Mouse (Mus musculus) G1E (cell line): ENCODE results near the gene Gdf11. TPM values are rescaled to one million over a fixed set of nuclear protein-coding genes. Genes with fewer than 3 reads are reported as not detected.

ENCODE experiments used
- ATAC-seq: 2 replicates; pipeline ENCODE4 v1.8.0; 2016; ENCODE audit warnings: mild to moderate bottlenecking; ENCODE audit not compliant: insufficient number of reproducible peaks, poor library complexity, low FRiP score, severe bottlenecking; ENCODE audit errors: extremely low read depth
- DNase-seq: peaks from one replicate; pipeline ENCODE4 v3.0.0; 2012; ENCODE audit warnings: low spot score
- H3K27me3 ChIP-seq: 2 replicates; pipeline ENCODE4 v1.6.1; 2012; ENCODE audit warnings: mild to moderate bottlenecking, low read length, inconsistent platforms; ENCODE audit not compliant: insufficient read depth
- H3K36me3 ChIP-seq: replicated peaks from 2 replicates; pipeline ENCODE3; 2012; ENCODE audit warnings: mild to moderate bottlenecking, inconsistent platforms
- H3K4me1 ChIP-seq: 2 replicates; pipeline ENCODE4 v1.6.1; 2012; ENCODE audit warnings: low read depth, low read length, inconsistent platforms, mixed read lengths; ENCODE audit not compliant: insufficient read depth
- H3K4me3 ChIP-seq: 2 replicates; pipeline ENCODE4 v1.5.1; 2012; ENCODE audit warnings: low read depth, mild to moderate bottlenecking, inconsistent platforms, low read length, moderate library complexity, mixed read lengths
- H3K9me3 ChIP-seq: replicated peaks from 2 replicates; pipeline ENCODE4 v1.6.1; 2012; ENCODE audit warnings: inconsistent platforms
- CTCF ChIP-seq: IDR thresholded peaks from 2 replicates; pipeline ENCODE4 v1.5.1; 2012; ENCODE audit warnings: low read depth, low read length, inconsistent platforms, mixed read lengths
- GATA1 ChIP-seq: IDR thresholded peaks from 2 replicates; pipeline ENCODE4 v1.6.1; 2012; ENCODE audit warnings: borderline replicate concordance, low read length, inconsistent platforms, mixed read lengths
- GATA2 ChIP-seq: IDR thresholded peaks from 2 replicates; pipeline ENCODE4 v1.6.1; 2012; ENCODE audit warnings: low read depth, low read length, inconsistent platforms, borderline replicate concordance
- POLR2AphosphoS5 ChIP-seq: IDR thresholded peaks from 2 replicates; pipeline ENCODE4 v1.6.1; 2012; ENCODE audit warnings: low read depth, low read length, inconsistent platforms; ENCODE audit not compliant: insufficient replicate concordance
- TAL1 ChIP-seq: conservative IDR thresholded peaks from 2 replicates; pipeline ENCODE4 v1.6.1; 2012; ENCODE audit warnings: low read depth, low read length, inconsistent platforms, mixed read lengths
- polyA plus RNA-seq: library from polyadenylated mRNA; stranded (reverse); fragments of >175 nt; gene quantifications from 2 replicates; pipeline ENCODE4 v1.2.3, GENCODE M21; 2012
- total RNA-seq, 2 experiments: library from RNA; stranded (forward) in 1 of 2; stranded (reverse) in 1 of 2; fragments of 200-1000 nt in 1 of 2; fragments of >200 nt in 1 of 2; fragmentation: Nextera tagmentation in 1 of 2; gene quantifications; 2 replicates each; pipeline ENCODE4 v1.2.3; 2014 to 2017

The Gdf11 gene
- total and polyA plus RNA-seq, 3 experiments, result under 0.01 to 0.02 TPM; not detected in 1

DNA sequence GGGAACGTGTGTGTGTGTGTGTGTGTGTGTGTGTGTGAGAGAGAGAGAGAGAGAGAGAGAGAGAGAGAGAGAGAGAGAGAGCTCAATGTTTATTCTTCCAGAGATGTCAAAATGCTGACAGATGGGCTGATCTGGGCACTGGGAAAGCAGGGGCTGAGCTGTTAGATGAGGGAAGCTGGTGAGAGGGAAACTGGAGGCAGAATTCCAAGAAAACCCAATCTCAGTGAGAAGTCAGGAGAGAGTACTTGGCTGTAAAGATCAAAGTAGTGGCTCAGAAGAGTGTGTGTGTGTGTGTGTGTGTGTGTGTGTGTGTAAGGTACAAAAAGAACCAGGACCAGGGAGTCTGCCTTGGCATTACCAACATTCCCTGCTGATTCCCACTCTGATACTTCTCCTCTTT is 6.0 kb upstream of the Gdf11 start:
- Histone ChIP-seq H3K9me3 (no peaks in the 10 kb centered on the region), H3K27me3 (peaks cover 38% of the 10 kb centered on the region), H3K4me1 (peaks cover 11% of the 10 kb centered on the region), H3K36me3 (no peaks in the 10 kb centered on the region), H3K4me3 (no peak overlapping the region)
- TF ChIP-seq POLR2AphosphoS5, result no peak
- no peak for TF ChIP-seq TAL1
- no peak for TF ChIP-seq GATA1
- TF ChIP-seq GATA2, result no peak
- no peak for TF ChIP-seq CTCF
- DNase-seq (no peak), ATAC-seq (no peak)

GRCm38 (mm10) chr10:128896807-128897206 is 5.3 kb upstream of the Gdf11 start:
- no peaks in the 10 kb centered on the region for H3K9me3 ChIP-seq
- peaks cover 11% of the 10 kb centered on the region for H3K4me1 ChIP-seq

DNA sequence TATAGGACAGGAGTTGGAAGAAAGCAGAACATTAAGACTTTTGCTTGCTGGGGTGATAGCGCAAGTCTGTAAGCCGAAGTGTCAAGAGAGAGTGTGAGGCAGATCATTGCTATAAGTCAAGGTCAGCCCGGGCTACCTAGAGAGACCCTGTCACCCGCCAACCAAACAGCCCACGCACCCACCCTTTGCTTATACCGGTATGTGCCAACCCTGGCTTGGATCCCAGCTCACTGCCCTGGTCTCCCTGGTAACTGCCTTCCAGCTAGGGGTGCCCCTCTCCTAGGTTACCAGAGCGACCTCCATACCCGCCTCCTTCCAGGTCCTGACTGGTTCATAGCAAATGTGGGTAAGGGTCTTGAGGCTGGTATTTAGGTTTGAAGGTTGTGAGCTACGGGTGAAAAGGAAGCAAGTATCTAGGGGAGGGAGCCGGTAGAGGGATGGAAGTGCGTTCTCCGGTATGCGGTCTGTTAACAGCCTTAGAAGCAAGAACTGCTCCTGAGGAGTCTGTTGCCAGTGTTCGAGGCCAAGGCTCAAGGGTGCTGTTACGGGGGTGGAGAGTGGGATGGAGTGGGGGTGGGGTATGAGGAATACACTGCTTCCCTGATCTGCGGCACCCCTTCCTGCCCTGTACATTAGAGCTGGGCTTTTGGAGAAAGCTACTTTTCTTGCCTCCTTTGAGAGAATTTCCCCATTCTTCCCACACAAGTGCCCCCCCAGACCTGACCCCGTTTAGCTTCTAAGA is 4.6 kb upstream of the Gdf11 start:
- no peak for DNase-seq
- peaks cover 46% of the 10 kb centered on the region for H3K27me3 ChIP-seq
- H3K36me3 ChIP-seq, result no peaks in the 10 kb centered on the region
- H3K9me3 ChIP-seq, result no peaks in the 10 kb centered on the region
- peaks cover 11% of the 10 kb centered on the region for H3K4me1 ChIP-seq
- no peak for TF ChIP-seq GATA1
- TF ChIP-seq GATA2, result no peak
- no peak for TF ChIP-seq POLR2AphosphoS5
- TF ChIP-seq TAL1, result no peak
- TF ChIP-seq CTCF, result no peak
- ATAC-seq, result no peak
- no peak overlapping the region for H3K4me3 ChIP-seq

More at GRCm38 (mm10) chr10:128896807-128897206, 5.3 kb upstream of the Gdf11 start:
- peaks cover 42% of the 10 kb centered on the region for H3K27me3 ChIP-seq
- DNase-seq (no peak), ATAC-seq (no peak)
- TF ChIP-seq CTCF (no peak), GATA1 (no peak), POLR2AphosphoS5 (no peak), TAL1 (no peak), GATA2 (no peak)
- H3K36me3 ChIP-seq, result no peaks in the 10 kb centered on the region
- H3K4me3 ChIP-seq, result no peak overlapping the region

- Histone ChIP-seq H3K36me3 (no peaks in the 10 kb centered on the region), H3K27me3 (peaks cover 53% of the 10 kb centered on the region), H3K4me1 (peaks cover 18% of the 10 kb centered on the region), H3K9me3 (no peaks in the 10 kb centered on the region), H3K4me3 (no peak overlapping the region)
- ATAC-seq (peak; percentile 57; the same call in 1 of the 2 replicates), DNase-seq (peak; percentile 72)
- TF ChIP-seq CTCF, result peak; percentile 48; the same call in 1 of the 2 replicates
- no peak for TF ChIP-seq TAL1
Observed at GRCm38 (mm10) chr10:128895437-128895836, 3.9 kb upstream of the Gdf11 start.

- peaks cover 29% of the 10 kb centered on the region for H3K4me1 ChIP-seq
- H3K36me3 ChIP-seq, result no peaks in the 10 kb centered on the region
- peaks cover 60% of the 10 kb centered on the region for H3K27me3 ChIP-seq
- TF ChIP-seq GATA1 (no peak), POLR2AphosphoS5 (no peak), TAL1 (no peak), GATA2 (no peak), CTCF (no peak)
- no peak for DNase-seq
- no peak overlapping the region for H3K4me3 ChIP-seq
- no peak for ATAC-seq
- no peaks in the 10 kb centered on the region for H3K9me3 ChIP-seq
Observed at GRCm38 (mm10) chr10:128892246-128892645, 728 bp upstream of the Gdf11 start.

GRCm38 (mm10) chr10:128890383-128891295 is 879 bp downstream of the Gdf11 start:
- Histone ChIP-seq H3K36me3 (no peaks in the 10 kb centered on the region), H3K4me1 (peaks cover 26% of the 10 kb centered on the region), H3K9me3 (no peaks in the 10 kb centered on the region), H3K27me3 (peaks cover 58% of the 10 kb centered on the region), H3K4me3 (peak overlapping the region; percentile 66; the same call in 1 of the 2 replicates)
- DNase-seq (no peak), ATAC-seq (no peak)
- no peak for TF ChIP-seq CTCF
- TF ChIP-seq GATA1, result no peak
- TF ChIP-seq GATA2, result no peak
- no peak for TF ChIP-seq POLR2AphosphoS5
- TF ChIP-seq TAL1, result no peak
